Mouse (Mus musculus): ENCODE data around the gene Ltb4r2.

Ltb4r2 gene

GRCm38 (mm10) chr14:55737086-55737687, 24.0 kb upstream of the Ltb4r2 start:
- DNase-seq (ENCODE audit: low spot score) = peak; percentile 42

DNA sequence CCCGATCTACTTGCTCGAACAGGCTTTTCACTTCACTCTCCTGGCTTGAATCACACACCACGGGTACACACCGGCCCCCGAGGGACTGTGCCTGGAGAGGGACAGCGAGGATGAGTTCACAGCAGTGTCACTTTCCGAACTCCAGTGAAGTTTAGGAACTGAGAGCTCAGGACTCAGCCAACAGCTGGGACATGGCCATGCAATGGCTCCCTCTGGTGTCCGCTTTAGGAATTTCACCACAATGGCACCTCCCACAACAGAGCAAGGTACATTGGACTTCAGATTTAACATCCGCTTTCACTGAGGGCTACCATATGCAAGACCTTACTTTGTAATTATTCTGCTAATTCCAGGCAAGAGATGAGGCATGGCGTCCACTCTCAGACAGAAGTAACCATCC, 17.5 kb upstream of the Ltb4r2 start:
- peak; percentile 79 for DNase-seq (ENCODE audit: low spot score)

GRCm38 (mm10) chr14:55745180-55745860, 15.9 kb upstream of the Ltb4r2 start, which contains the start of the genes Dhrs1 and Nop9:
Gene Dhrs1, minus strand, starts transcription at chr14:55745690.
Gene Nop9, plus strand, starts transcription at chr14:55745693.
- peak; percentile 94 for DNase-seq (ENCODE audit: low spot score)

DNA sequence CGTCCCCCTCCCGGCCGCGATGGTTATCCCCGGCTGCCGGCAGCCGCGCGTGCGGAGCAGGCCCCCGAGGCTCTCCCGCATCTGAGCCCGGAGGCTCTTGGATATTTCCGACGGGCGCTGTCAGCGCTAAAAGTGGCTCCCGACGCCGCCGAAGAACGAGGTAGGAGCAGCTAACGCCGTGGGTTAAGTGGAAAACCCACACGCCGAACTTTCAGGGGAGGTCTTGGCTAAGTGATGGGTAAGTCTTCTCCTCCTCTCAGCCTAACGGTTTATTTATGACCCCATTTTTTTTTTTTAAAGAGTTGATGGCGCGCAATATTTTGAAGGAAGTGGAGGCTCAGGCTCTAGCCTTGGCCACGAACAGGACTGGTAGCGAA, 15.4 kb upstream of the Ltb4r2 start:
- no peak for DNase-seq (ENCODE audit: low spot score)

GRCm38 (mm10) chr14:55747051-55747847, 14.0 kb upstream of the Ltb4r2 start:
- DNase-seq (ENCODE audit: low spot score) = no peak

GRCm38 (mm10) chr14:55757566-55757965, 3.7 kb upstream of the Ltb4r2 start:
- peak; percentile 63 for DNase-seq (ENCODE audit: low spot score)

DNA sequence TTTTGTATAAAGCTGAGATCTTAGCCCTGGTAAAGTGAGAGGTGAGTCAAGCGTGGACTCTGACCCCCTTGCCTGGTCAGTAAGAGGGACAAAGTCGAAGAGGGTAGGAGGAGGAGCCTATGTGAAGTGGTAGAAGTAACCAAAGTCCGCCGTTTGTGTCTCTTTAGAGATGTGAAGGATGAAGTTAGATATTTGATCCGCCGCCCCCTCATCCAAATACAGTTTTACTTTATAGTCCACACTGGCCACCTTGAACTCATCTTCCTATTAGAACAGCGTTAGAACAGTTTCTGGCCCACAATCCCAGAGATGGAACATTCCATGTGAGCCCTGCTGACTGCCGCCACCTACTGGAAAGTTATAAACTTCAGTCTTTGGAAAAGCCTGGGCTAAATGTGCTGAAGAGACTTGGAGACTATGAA, 2.9 kb upstream of the Ltb4r2 start, which contains the start of gene Cideb:
Gene Cideb (minus strand): TSS at position 96 of the 422 bp plus-strand sequence.
- peak; percentile 82 for DNase-seq (ENCODE audit: low spot score)

DNA sequence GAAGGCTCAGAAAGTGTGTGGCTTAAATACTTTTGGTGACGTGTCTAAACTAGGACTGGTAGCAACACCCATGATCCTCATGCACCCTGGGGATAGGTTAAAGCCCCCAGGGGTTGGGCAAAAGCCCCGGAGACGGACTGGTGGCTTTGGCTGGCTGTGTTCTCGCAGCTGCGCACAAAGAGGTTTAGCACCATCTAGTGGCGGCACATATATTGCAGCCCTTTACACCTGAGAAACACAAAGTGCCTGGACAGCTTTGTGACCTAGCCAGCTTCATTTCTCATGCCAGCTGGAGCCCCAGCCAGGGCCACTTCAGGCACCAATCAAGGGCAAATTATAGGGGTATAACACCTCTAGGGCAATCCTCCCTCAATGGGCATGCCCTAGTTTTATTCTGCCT, 1.1 kb upstream of the Ltb4r2 start:
- DNase-seq (ENCODE audit: low spot score) = peak; percentile 81

DNA sequence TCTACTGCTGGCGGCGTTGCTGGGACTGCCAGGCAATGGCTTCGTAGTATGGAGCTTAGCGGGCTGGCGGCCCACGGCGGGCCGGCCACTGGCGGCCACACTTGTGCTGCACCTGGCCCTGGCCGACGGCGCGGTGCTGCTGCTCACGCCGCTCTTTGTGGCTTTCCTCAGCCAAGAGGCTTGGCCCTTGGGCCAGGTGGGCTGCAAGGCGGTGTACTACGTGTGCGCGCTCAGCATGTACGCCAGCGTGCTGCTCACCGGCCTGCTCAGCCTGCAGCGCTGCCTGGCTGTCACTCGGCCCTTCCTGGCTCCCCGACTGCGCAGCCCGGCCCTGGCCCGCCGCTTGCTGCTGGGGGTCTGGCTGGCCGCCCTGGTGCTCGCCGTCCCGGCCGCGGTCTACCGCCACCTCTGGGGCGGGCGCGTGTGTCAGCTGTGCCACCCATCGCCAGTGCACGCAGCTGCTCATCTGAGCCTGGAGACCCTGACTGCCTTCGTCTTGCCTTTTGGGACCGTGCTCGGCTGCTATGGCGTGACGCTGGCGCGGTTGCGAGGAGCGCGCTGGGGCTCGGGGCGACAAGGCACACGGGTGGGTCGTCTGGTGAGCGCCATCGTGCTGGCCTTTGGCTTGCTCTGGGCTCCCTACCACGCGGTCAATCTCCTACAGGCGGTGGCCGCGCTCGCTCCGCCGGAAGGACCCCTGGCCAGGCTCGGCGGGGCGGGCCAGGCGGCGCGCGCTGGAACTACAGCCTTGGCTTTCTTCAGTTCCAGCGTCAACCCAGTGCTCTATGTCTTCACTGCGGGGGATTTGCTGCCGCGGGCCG, 983 bp downstream of the Ltb4r2 start:
- DNase-seq (ENCODE audit: low spot score) = peak; percentile 66

DNA sequence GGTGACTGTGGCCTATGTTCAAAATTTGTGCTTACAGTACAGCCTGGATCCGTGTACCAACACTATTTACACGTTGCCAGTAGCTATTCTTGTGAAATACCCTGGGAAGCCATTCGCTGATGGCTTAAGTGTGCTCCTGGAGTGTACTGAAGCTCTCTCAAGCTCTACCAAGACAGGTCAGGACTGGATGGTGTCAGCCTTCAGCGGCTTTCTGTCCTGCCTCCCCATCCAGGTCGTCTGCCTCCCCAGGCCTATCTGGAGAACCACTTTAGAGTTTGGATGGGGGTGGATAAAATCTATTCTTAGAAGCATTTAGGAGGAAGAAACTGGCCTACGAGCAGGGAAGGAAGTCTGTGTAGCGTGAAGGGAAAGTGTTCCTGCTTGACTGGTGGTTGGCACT, 1.9 kb downstream of the Ltb4r2 start:
- DNase-seq (ENCODE audit: low spot score) = no peak

- DNase-seq (ENCODE audit: low spot score) = no peak
These were observed 4.5 kb downstream of the Ltb4r2 start, which contains the start of gene Ltb4r1 for GRCm38 (mm10) chr14:55765696-55766095. Gene Ltb4r1, plus strand, starts transcription at chr14:55765962.

DNA sequence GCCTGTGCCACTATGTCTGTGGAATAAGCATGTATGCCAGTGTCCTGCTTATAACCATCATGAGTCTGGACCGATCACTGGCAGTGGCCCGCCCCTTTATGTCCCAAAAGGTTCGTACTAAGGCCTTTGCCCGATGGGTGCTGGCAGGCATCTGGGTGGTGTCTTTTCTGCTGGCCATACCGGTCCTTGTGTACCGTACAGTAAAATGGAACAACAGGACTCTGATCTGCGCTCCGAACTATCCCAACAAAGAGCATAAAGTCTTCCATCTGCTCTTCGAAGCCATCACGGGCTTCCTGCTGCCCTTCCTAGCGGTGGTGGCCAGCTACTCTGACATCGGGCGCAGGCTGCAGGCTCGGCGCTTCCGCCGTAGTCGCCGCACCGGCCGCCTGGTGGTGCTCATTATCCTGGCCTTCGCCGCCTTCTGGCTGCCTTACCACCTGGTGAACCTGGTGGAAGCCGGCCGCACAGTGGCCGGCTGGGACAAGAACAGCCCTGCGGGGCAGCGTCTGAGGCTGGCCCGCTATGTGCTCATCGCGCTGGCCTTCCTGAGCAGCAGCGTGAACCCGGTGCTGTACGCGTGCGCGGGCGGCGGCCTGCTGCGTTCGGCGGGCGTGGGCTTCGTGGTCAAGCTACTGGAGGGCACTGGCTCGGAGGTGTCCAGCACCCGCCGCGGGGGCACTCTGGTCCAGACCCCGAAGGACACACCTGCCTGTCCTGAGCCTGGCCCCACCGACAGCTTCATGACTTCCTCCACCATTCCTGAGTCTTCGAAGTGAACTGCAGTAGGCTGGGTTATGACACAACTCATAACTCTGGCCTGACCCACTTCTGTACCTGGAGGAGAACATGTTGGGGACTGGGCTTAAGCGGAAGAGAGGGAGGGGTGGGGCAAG, 6.5 kb downstream of the Ltb4r2 start:
- peak; percentile 64 for DNase-seq (ENCODE audit: low spot score)

- no peak for DNase-seq (ENCODE audit: low spot score)
These were observed 7.3 kb downstream of the Ltb4r2 start for GRCm38 (mm10) chr14:55768555-55768954.

DNA sequence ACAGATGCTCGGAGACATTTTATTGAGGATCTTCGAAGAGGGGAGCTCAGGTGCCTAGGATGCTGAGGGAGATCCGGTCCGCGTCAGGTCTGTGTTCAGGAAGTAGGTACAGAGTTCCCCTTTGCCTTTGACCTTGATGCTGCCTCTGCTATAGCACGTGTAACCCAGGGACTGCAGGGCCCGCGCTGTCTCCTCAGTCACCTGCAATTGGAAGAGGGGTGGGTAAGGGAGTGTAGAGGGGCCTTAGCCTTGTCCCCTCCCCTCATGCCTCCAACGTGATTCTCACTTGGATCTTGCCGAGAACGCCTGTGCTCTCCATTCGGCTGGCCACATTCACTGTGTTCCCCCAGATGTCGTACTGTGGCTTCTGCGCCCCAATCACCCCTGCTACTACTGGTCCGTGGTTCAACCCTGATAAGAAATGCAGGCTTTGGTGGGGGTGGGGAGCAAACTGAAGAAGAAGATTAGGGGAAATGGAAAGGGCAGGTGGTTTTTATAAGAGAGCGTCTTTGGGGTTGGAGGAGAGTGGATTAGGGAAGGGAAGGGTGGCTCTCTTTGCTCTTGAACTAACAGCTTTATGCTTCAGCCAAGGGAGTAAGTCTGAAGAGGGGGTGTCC, 8.0 kb downstream of the Ltb4r2 start:
- no peak for DNase-seq (ENCODE audit: low spot score)

- DNase-seq (ENCODE audit: low spot score) = no peak
These were observed 15.5 kb downstream of the Ltb4r2 start for GRCm38 (mm10) chr14:55776711-55777110.

GRCm38 (mm10) chr14:55777176-55777575, 15.9 kb downstream of the Ltb4r2 start:
- no peak for DNase-seq (ENCODE audit: low spot score)

DNA sequence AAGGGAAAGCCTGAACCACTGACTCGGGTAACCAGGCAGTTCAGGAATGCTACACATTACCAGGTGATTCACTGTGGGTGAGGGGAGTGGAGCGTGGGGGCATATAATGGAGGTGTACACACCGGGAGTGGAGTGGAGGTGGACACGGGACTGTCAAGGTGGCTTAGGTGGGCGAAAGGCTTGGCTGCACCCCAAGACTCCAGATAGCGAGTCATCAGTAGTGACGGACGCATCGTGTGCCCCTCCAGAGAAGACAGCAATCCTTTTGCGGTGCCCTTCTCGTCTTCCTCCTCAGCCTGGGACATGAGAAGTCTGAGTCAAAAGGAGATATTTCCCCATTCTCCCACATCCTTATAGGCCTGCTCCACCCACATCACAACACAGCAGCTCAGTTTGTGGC, 16.6 kb downstream of the Ltb4r2 start:
- DNase-seq (ENCODE audit: low spot score) = no peak

- DNase-seq (ENCODE audit: low spot score) = no peak
These were observed 17.5 kb downstream of the Ltb4r2 start for GRCm38 (mm10) chr14:55778686-55779085.

DNA sequence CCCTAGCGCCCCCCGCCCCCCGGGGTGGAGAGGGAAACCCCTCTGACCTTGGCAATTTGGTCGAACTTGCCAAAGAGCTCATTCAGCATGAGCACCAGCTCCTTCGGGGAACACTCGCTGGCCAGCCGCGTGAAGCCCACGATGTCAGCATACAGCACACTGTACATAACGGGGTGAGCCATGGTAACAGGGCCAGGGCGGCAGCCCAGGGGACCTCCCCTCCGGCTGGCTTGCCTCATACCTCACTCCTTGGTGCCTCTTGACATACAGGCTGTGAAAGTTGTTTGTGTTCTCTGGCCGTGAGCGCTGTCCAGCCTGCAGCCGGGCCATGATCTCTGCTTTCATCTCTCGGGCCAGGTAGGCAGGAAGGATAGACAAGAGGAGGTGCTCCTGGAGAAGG, 18.4 kb downstream of the Ltb4r2 start:
- DNase-seq (ENCODE audit: low spot score) = no peak

GRCm38 (mm10) chr14:55780736-55781135, 19.5 kb downstream of the Ltb4r2 start:
- DNase-seq (ENCODE audit: low spot score) = no peak

All from yolk sac, embryonic 10.5 days (tissue).